Mouse (Mus musculus) gastrocnemius, adult 2 months (tissue): ENCODE measurements around the gene Ank. TPM values are rescaled to one million over a fixed set of nuclear protein-coding genes. Genes with fewer than 3 reads are reported as not detected.

Source experiments
- DNase-seq: peaks from one replicate; pipeline ENCODE4 v3.0.0; 2022
- H3K27ac ChIP-seq: fragments of 200-600 bp; 2 replicates; pipeline ENCODE4 v1.8.1; 2022; ENCODE audit warnings: mild to moderate bottlenecking
- H3K4me3 ChIP-seq: fragments of 200-600 bp; 2 replicates; pipeline ENCODE4 v1.8.1; 2022; ENCODE audit warnings: mild to moderate bottlenecking, moderate library complexity
- CTCF ChIP-seq: fragments of 200-600 bp; IDR thresholded peaks from 2 replicates; pipeline ENCODE4 v1.8.1; 2022; ENCODE audit warnings: antibody characterized with exemption, mild to moderate bottlenecking, moderate library complexity
- intact Hi-C: fragments of 180-260 bp; cut with DNase I; formaldehyde crosslinking; loops from one replicate; pipeline ENCODE4 v1.15.1; 2025
- total RNA-seq, 2 experiments: library from RNA; stranded (reverse); gene quantifications; 2 replicates each; pipeline ENCODE4 v1.2.3; 2021

Ank gene
- total RNA-seq, 2 experiments from 2014 or later = 134 to 142 TPM

DNA sequence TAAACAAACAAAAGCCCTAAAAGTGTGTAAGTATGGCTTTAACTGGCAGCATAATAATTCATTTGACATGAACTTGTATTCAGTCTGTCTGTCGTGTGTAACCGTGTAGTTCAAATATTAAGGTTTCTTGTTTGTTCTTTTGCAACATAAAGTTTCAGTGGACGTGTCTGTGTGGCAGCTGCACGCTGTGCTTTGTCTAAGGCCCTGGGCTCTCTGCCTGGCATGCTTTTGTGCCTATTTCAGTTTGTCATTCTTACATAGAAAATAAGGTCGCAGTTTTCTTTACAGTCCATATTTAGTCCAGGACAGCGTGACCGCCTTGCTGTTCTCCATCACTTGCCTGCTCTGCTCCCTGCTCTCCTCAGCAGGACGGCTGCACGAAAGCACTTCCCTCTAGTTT lies 5.8 kb downstream of the Ank start:
- no peak for TF ChIP-seq CTCF
- peak overlapping the region; percentile 66 for H3K27ac ChIP-seq
- H3K4me3 ChIP-seq = no peak overlapping the region
- intact Hi-C loops = no loop called here
- DNase-seq = no peak

DNA sequence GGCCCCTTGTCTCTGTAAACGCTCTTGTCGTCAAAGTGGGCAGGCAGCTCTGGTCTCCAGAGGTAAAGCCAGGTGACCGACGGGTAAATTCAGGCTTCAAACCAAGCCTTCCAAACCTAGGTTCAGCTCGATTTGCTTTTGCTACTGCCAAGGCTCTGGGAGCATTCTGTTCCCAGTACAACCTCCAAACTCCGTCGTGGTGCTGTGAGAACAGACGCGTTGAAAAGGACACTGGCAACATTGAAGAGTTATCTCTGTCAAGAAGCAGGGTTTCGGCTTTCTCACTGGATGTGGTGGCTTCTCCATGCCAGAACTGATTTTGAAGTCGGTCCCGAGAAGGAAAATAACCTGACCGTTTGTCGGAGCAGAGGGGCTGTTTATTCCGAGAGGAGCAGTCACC lies 9.5 kb downstream of the Ank start:
- peak overlapping the region; percentile 57 for H3K4me3 ChIP-seq
- no peak for TF ChIP-seq CTCF
- intact Hi-C loops = loop anchor here (2.0 to 5.0 kb wide), 2 partner anchors 63 to 76 kb away; no protein-coding TSS in a partner anchor
- peak; percentile 69 for DNase-seq
- peak overlapping the region; percentile 85 for H3K27ac ChIP-seq

DNA sequence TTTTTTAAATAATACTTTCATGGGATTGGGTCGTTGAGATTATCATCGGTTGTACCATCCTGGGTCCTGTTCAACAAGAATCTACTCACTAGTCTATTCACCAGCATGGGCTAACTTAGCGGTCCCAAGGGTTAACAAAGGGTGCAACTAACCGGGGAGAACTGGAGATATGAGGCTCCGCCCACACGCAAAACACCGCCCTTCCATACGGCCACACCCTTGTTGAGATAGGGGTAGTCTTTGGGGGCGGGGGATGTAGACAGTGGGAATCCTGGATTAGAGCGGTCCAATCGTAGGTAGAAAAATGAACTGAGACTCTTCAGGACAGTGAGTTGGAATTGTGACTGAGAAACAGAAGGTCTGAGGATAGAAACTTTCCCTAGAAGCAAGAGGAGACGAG lies 10.2 kb downstream of the Ank start:
- Histone ChIP-seq H3K4me3 (peak overlapping the region; percentile 57), H3K27ac (peak overlapping the region; percentile 85)
- intact Hi-C loops = loop anchor here (2.0 to 5.0 kb wide), 2 partner anchors 62 to 76 kb away; no protein-coding TSS in a partner anchor
- TF ChIP-seq CTCF = no peak
- DNase-seq = no peak

DNA sequence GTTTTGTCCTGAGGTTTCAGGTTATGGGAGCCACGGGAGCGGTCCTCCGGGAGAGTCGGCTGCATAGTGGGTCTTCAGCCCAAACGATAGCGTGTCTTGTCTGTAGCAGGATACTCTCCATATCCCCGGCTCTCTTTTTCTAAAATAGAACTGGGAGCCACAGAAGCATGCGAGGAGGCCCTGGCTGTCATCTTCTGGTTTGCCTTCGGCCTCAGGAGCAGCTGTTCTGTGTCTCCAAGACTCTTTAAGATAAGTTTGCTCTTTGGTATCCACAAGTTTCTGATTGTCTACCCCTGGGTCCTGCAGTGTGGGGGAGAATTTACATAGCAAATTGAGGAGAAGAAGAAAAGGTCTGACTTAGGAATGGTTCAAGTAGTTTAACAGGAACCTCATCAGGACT lies 10.7 kb downstream of the Ank start:
- peak overlapping the region; percentile 85 for H3K27ac ChIP-seq
- TF ChIP-seq CTCF = no peak
- DNase-seq = no peak
- intact Hi-C loops = loop anchor here (2.0 to 5.0 kb wide), 2 partner anchors 62 to 75 kb away; no protein-coding TSS in a partner anchor
- peak overlapping the region; percentile 57 for H3K4me3 ChIP-seq

DNA sequence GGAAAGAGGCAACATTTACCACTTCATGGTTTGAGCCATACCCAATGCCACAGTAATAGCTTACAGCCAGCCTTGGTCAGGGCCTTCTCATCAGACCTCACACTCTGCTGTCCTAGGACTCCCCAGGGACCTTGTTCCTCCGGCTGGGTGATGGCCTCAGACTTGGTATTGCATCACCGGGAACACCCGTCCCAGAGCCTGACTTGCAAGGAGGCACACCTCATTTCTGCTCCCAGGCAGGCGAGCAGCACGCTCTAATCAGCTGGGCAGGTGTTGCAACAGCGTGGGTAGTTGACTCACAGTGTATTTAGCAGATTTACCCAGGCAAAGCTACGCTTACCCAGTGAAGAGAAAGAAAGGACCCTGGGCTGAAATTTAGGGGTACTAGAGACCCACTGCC lies 11.2 kb downstream of the Ank start:
- Histone ChIP-seq H3K27ac (peak overlapping the region; percentile 85), H3K4me3 (peak overlapping the region; percentile 57; the same call in 1 of the 2 replicates)
- intact Hi-C loops = loop anchor here (2.0 to 5.0 kb wide), 2 partner anchors 61 to 75 kb away; no protein-coding TSS in a partner anchor
- no peak for TF ChIP-seq CTCF
- peak; percentile 80 for DNase-seq

DNA sequence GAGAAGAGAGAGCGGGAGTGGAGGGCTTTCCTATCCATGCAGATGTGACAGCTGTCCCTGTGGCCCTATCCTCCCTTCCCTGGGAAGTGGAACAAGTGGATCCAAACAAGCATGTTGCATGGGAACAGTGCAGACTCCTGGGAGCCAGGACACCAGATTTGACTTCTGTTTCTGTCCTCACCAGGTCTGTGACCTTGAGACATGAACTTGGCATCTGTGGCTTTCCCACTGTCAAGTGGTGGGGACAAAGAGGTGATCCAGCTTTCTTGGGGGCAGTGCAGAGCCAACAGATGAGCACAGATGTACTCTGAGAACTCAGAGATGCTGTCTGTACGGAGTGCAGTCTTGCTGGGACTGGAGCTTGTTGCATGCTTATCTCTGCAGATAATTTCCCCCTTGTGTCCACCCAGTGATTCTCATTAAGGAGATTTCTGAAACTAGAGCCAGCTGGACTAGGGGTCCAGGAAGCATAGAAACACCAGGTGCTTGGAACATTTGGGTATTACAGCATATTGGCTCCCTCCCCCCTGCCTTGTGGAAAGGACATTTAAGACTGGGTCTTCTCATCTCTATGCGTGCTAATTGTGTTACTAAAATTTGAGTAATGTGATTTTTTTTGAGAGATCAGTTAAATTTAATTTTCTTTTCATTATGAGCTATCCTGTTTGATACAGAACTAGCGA lies 14.0 kb downstream of the Ank start:
- no peak for TF ChIP-seq CTCF
- H3K27ac ChIP-seq = peak overlapping the region; percentile 50; the same call in 1 of the 2 replicates
- intact Hi-C loops = no loop called here

DNA sequence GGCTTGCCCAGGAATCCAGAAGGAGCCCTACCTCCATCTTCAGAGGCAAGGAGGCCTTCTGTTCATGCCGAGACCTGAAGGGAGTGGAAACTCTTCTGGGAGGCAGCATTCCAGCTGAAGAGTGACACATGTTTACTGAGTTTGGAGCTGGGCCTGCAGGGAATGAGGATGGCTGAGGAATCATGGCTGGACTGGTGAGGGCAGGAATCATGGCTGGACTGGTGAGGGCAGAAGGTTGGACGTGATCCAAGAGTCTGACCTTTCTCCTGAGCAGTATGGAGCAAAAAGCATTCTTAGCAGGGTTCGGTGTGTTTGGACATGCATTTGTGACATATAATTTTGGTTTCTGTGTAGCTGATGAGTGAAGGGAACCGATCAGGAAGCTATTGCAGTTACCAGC lies 15.5 kb downstream of the Ank start:
- Histone ChIP-seq H3K27ac (peak overlapping the region; percentile 50), H3K4me3 (no peak overlapping the region)
- intact Hi-C loops = no loop called here
- DNase-seq = no peak
- no peak for TF ChIP-seq CTCF

More for the DNA sequence above, 14.0 kb downstream of the Ank start:
- H3K4me3 ChIP-seq = no peak overlapping the region
- DNase-seq = no peak

DNA sequence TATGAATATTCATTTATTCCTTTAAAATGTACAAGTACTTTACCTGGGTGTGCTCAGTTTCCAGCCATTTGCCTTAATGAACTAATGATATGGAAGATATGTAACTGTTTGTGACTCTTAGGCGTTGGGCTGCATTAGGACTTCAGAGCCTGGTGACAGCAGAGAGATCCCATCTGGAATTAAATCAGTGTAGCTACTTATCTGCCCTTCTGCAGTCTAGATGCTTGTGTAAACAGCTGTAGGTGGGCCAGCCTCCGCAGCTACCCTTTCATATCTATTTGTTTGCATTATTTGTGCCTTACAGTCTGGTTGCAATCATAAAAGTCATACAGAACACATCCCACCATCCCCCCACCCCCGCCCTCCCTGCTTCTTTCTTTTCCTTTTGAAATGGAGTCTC lies 16.7 kb downstream of the Ank start:
- Histone ChIP-seq H3K4me3 (no peak overlapping the region), H3K27ac (no peak overlapping the region)
- no peak for DNase-seq
- TF ChIP-seq CTCF = no peak
- intact Hi-C loops = no loop called here

DNA sequence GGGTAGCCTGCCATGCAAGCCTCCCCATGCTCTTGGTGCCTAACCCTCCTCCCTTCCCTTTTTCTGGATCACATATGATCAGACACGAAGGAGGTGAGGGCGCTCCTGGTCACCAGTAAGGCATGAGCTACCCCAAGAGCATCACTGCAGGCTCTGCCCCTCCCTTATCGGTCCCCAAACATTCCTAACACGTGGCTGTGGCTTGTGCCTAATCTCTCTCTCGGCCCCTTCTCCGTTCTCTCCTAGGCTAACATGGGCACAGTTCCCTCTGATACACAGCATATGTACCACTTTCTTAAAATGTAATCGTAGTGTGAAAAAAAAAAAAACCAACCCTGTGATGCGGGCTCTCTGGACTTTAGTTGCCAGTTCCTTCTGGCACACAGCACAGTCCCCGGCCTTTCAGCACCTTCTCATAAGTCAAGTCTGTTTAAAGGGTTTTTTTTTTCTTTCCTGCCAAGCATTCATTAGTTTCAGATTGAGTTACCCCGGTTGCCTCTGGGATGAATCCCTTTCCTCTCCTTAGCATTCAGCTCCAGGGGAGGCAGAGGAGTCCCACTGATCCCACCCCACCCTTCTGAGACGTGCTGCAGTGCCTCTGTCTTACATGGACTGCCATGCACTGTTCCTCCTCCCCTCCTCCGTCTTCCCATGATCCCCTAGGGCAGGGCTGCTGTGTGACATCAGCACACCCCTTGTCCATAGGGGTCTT lies 19.2 kb downstream of the Ank start:
- Histone ChIP-seq H3K4me3 (peak overlapping the region; percentile 13), H3K27ac (peak overlapping the region; percentile 84)
- TF ChIP-seq CTCF = no peak
- DNase-seq = peak; percentile 17
- intact Hi-C loops = no loop called here

DNA sequence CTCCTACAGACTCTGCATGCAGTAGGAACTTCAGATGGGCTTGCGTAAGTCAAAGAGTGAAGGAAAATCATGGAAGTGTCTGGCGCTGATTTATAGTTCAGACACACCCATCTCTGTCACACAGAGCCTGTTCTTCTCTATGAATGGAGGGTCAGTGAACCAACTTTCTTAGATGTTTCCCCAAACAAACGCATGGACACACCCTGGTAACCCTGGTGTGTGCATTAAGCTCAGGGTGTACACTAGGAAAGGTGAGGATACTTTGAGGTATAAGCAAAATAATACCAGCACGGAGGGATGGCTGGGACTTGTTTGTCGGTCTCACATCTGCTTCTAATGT lies 19.8 kb downstream of the Ank start:
- no peak for TF ChIP-seq CTCF
- DNase-seq = no peak
- intact Hi-C loops = no loop called here
- H3K4me3 ChIP-seq = peak overlapping the region; percentile 47
- H3K27ac ChIP-seq = peak overlapping the region; percentile 84

DNA sequence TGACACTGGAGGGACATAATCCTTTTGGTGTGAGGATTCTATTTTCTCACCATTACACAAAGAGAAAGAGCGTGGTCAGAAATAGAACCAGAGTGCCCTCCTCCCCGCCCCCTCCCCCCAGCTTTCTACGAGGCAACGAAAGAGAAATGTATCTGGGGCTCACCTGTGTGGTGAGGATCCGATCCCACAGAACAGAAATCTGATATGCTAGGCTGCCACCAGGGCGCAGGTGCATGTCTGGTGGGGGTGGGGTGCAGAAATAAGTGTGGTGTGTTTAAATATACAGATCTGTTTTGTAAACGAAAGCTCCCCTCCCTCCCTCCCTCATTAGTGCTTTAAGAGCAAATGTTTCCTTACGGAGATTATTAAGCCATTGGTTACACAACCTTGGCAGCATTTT lies 20.6 kb downstream of the Ank start:
- peak overlapping the region; percentile 84 for H3K27ac ChIP-seq
- H3K4me3 ChIP-seq = peak overlapping the region; percentile 47
- TF ChIP-seq CTCF = no peak
- DNase-seq = peak; percentile 24
- intact Hi-C loops = no loop called here

DNA sequence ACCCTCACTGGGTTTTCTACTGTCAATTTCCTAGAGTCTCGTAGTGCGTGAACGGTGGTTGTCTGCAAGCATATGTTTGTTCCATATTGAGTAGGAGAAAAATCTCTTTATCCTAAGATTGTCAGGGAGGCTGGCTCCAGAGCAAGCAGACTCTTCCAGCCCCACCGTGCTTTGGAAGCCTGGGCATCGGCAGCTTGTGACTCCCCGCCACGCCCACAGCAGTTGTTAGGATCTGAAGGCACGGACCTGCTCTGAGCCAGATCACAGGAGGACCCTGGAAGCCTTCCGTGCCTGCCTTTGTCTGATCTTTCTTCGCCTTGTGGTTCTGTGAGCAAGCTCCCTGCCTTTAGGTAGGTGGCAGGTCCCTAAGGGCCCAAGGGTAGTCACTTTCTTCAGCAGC lies 21.6 kb downstream of the Ank start:
- intact Hi-C loops = no loop called here
- TF ChIP-seq CTCF = no peak
- peak; percentile 53 for DNase-seq
- Histone ChIP-seq H3K27ac (peak overlapping the region; percentile 84), H3K4me3 (no peak overlapping the region)

DNA sequence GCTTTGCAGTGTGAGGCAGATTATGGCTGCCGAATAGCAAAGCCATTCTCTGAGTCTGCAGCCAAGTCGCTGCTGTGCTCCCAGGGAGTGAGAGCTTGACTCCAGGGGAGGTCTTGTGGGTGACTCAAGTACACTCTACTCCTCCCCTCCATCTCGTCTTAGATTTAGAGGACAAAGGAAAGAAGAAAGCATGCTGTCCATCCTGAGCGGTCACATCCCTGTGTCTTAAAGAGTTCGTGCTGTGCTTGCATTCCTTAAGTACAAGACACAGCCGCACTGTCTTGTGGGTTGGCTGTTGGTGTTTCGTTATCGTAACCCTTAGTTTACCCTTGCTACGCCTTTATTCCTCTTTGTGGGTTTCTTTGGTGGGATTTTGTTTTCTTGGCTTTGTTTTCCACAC lies 24.2 kb downstream of the Ank start:
- Histone ChIP-seq H3K4me3 (no peak overlapping the region), H3K27ac (peak overlapping the region; percentile 40)
- no peak for DNase-seq
- no peak for TF ChIP-seq CTCF
- intact Hi-C loops = no loop called here
